ENCODE assay signal across 24 mouse cellular contexts in the genomic region with DNA sequence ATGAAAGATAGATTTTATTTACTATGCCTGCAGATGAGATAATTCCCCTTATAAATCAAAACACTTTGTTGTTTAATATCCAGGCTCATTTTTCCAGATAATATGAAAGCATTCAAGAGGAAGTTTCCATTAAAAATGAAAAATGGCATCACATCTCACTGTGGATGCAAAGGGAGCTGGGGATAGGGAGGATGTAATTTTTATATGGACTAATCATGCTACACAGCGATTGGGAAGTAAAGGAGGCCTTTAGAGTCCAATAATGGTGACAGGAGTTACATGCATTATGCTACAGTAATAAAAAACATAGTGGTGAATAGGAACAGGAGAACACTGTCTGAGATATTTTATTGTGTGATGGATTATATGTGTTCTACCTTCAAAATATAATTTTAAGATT.
DNase-seq lines count a peak whose midpoint lies in the region; ATAC-seq and TF ChIP-seq lines count a peak whose summit lies in the region.
"Had no signal": no experiment of that assay in that cellular context is flagged by ENCODE, and none has a peak within 500 bp of the region (broad histone marks: within the 10 kb centered on the region; RNA-seq: fewer than 3 reads in every experiment).

No protein-coding gene starts in this region.

- no peaks in the 10 kb centered on the region for H3K27me3 ChIP-seq in hindbrain, embryonic 13.5 days
- no peaks in the 10 kb centered on the region for H3K27me3 ChIP-seq in hindbrain, postnatal 0 days (ENCODE audit: insufficient read depth, low read length)
- H3K27me3 ChIP-seq in kidney, postnatal 0 days (ENCODE audit: insufficient read depth, low read length), result no peaks in the 10 kb centered on the region
- H3K27me3 ChIP-seq in kidney, embryonic 16.5 days (ENCODE audit: insufficient read depth, low read length), result no peaks in the 10 kb centered on the region
- no peaks in the 10 kb centered on the region for H3K27me3 ChIP-seq in neural tube, embryonic 13.5 days
- H3K27me3 ChIP-seq: CH12.LX; embryonic facial prominence, embryonic 12.5 days; forebrain, embryonic 13.5 days; Patski had no signal

- no peak for DNase-seq in hindbrain, postnatal 0 days (ENCODE audit: low spot score)
- DNase-seq in kidney, postnatal 0 days (ENCODE audit: low spot score), result peak; percentile 22
- no peak for DNase-seq in neural tube, embryonic 10.5 days (ENCODE audit: extremely low spot score, low spot score)
- DNase-seq in urinary bladder, adult 2 months (ENCODE audit: low spot score), result no peak
- DNase-seq: adrenal gland, adult 8-10 months; adrenal gland, postnatal 14 days; adrenal gland, postnatal 36 days; B cell, adult 2 months; cerebellum, adult 11-12 months; cerebellum, adult 2 months; cerebellum, adult 9-10 months; cerebellum, postnatal 10 days; cerebellum, postnatal 25 days had no signal

- H3K4me3 ChIP-seq in hindbrain, embryonic 13.5 days, result no peak overlapping the region
- no peak overlapping the region for H3K4me3 ChIP-seq in hindbrain, postnatal 0 days (ENCODE audit: low read length)
- H3K4me3 ChIP-seq in kidney, postnatal 0 days (replicated peaks; ENCODE audit: low read depth, low read length), result no peak overlapping the region
- H3K4me3 ChIP-seq in kidney, embryonic 16.5 days (ENCODE audit: low read length), result no peak overlapping the region
- no peak overlapping the region for H3K4me3 ChIP-seq in neural tube, embryonic 13.5 days
- H3K4me3 ChIP-seq: embryonic facial prominence, embryonic 10.5 days; embryonic facial prominence, embryonic 12.5 days; forebrain, embryonic 13.5 days had no signal

- no peak overlapping the region for H3K9ac ChIP-seq in hindbrain, embryonic 13.5 days
- no peak overlapping the region for H3K9ac ChIP-seq in hindbrain, postnatal 0 days (replicated peaks; ENCODE audit: low read length)
- no peak overlapping the region for H3K9ac ChIP-seq in kidney, postnatal 0 days (ENCODE audit: low read depth, low read length)
- no peak overlapping the region for H3K9ac ChIP-seq in kidney, embryonic 16.5 days (replicated peaks; ENCODE audit: low read length)
- no peak overlapping the region for H3K9ac ChIP-seq in neural tube, embryonic 13.5 days
- H3K9ac ChIP-seq: embryonic facial prominence, embryonic 12.5 days; forebrain, embryonic 13.5 days had no signal

- no peak overlapping the region for H3K4me2 ChIP-seq in hindbrain, embryonic 13.5 days
- H3K4me2 ChIP-seq in hindbrain, postnatal 0 days (ENCODE audit: low read depth, low read length), result no peak overlapping the region
- H3K4me2 ChIP-seq in kidney, postnatal 0 days (ENCODE audit: low read length), result no peak overlapping the region
- H3K4me2 ChIP-seq in kidney, embryonic 16.5 days (replicated peaks; ENCODE audit: low read depth, low read length), result no peak overlapping the region
- no peak overlapping the region for H3K4me2 ChIP-seq in neural tube, embryonic 13.5 days
- H3K4me2 ChIP-seq: embryonic facial prominence, embryonic 12.5 days; forebrain, embryonic 13.5 days had no signal

- ATAC-seq in hindbrain, embryonic 13.5 days (ENCODE audit: low FRiP score), result peak; percentile 49; the same call in 1 of the 2 replicates
- no peak for ATAC-seq in hindbrain, postnatal 0 days
- ATAC-seq in kidney, postnatal 0 days (replicated peaks; ENCODE audit: low FRiP score, low read depth), result no peak
- no peak for ATAC-seq in kidney, embryonic 16.5 days (ENCODE audit: low FRiP score, low TSS enrichment)
- peak; percentile 81 for ATAC-seq in neural tube, embryonic 13.5 days (ENCODE audit: low read depth)
- ATAC-seq: activated CD4-positive, CD25-positive, alpha-beta regulatory T cell, adult 4 months; CD4-positive, CD25-positive, alpha-beta regulatory T cell, adult 4 months; forebrain, embryonic 13.5 days; Patski had no signal

- no peak for TF ChIP-seq CTCF in hindbrain, postnatal 0 days (IDR thresholded peaks at IDR 0.05; ENCODE audit: low read depth)
- no peak for TF ChIP-seq CTCF in kidney, postnatal 0 days (IDR thresholded peaks at IDR 0.05; ENCODE audit: low read depth)

- H3K4me1 ChIP-seq in hindbrain, embryonic 13.5 days (replicated peaks), result peaks cover 6% of the 10 kb centered on the region; the same call in 1 of the 2 replicates
- H3K4me1 ChIP-seq in hindbrain, postnatal 0 days (ENCODE audit: insufficient read depth, low read length), result no peaks in the 10 kb centered on the region
- no peaks in the 10 kb centered on the region for H3K4me1 ChIP-seq in kidney, postnatal 0 days (replicated peaks; ENCODE audit: insufficient read depth, low read length)
- 0 out of 2 replicates have a peak, but pooled peaks cover 2% of the 10 kb centered on the region for H3K4me1 ChIP-seq in kidney, embryonic 16.5 days (ENCODE audit: insufficient read depth, low read length)
- peaks cover 6% of the 10 kb centered on the region for H3K4me1 ChIP-seq in neural tube, embryonic 13.5 days (replicated peaks)
- H3K4me1 ChIP-seq: embryonic facial prominence, embryonic 10.5 days; embryonic facial prominence, embryonic 12.5 days; forebrain, embryonic 13.5 days had no signal

- H3K9me3 ChIP-seq in hindbrain, embryonic 13.5 days, result no peaks in the 10 kb centered on the region
- no peaks in the 10 kb centered on the region for H3K9me3 ChIP-seq in hindbrain, postnatal 0 days (ENCODE audit: low read length)
- no peaks in the 10 kb centered on the region for H3K9me3 ChIP-seq in kidney, postnatal 0 days (replicated peaks; ENCODE audit: low read length)
- no peaks in the 10 kb centered on the region for H3K9me3 ChIP-seq in kidney, embryonic 16.5 days (ENCODE audit: low read length)
- no peaks in the 10 kb centered on the region for H3K9me3 ChIP-seq in neural tube, embryonic 13.5 days
- H3K9me3 ChIP-seq: embryonic facial prominence, embryonic 10.5 days; embryonic facial prominence, embryonic 12.5 days; forebrain, embryonic 13.5 days had no signal

- WGBS in hindbrain, embryonic 13.5 days, result 66% methylated on average over 1 of the region's 1 CpGs
- WGBS in hindbrain, postnatal 0 days, result 55% methylated on average over 1 of the region's 1 CpGs
- WGBS in kidney, postnatal 0 days, result 69% methylated on average over 1 of the region's 1 CpGs
- WGBS in kidney, embryonic 16.5 days, result 69% methylated on average over 1 of the region's 1 CpGs
- 31% methylated on average over 1 of the region's 1 CpGs for WGBS in neural tube, embryonic 13.5 days

- no peaks in the 10 kb centered on the region for H3K36me3 ChIP-seq in hindbrain, embryonic 13.5 days
- no peaks in the 10 kb centered on the region for H3K36me3 ChIP-seq in hindbrain, postnatal 0 days (ENCODE audit: insufficient read depth, low read length)
- H3K36me3 ChIP-seq in kidney, postnatal 0 days (ENCODE audit: insufficient read depth, low read length), result no peaks in the 10 kb centered on the region
- H3K36me3 ChIP-seq in kidney, embryonic 16.5 days (ENCODE audit: insufficient read depth, low read length), result no peaks in the 10 kb centered on the region
- H3K36me3 ChIP-seq in neural tube, embryonic 13.5 days, result no peaks in the 10 kb centered on the region
- H3K36me3 ChIP-seq: embryonic facial prominence, embryonic 10.5 days; embryonic facial prominence, embryonic 12.5 days; G1E had no signal

- H3K27ac ChIP-seq in hindbrain, embryonic 13.5 days, result no peak overlapping the region
- no peak overlapping the region for H3K27ac ChIP-seq in hindbrain, postnatal 0 days
- no peak overlapping the region for H3K27ac ChIP-seq in kidney, postnatal 0 days
- H3K27ac ChIP-seq in kidney, embryonic 16.5 days (ENCODE audit: low read length), result no peak overlapping the region
- H3K27ac ChIP-seq in neural tube, embryonic 13.5 days (replicated peaks), result no peak overlapping the region
- H3K27ac ChIP-seq: embryonic facial prominence, embryonic 10.5 days; embryonic facial prominence, embryonic 12.5 days; forebrain, embryonic 13.5 days had no signal

Comparison
In these comparisons a context has a peak if more than half of its experiments do, and no peak if none do; other contexts are left out.
1. ATAC-seq: peak in hindbrain, embryonic 13.5 days (single experiment) and neural tube, embryonic 13.5 days (single experiment); none in hindbrain, postnatal 0 days (single experiment), kidney, postnatal 0 days (single experiment) and kidney, embryonic 16.5 days (single experiment).